Mouse (Mus musculus) large intestine, adult 2 months (tissue): ENCODE data around the gene Celf2. TPM values are rescaled to one million over a fixed set of nuclear protein-coding genes. Genes with fewer than 3 reads are reported as not detected.

Source experiments
- DNase-seq: peaks from one replicate; pipeline ENCODE4 v3.0.0-alpha.2; 2012; ENCODE audit warnings: low read depth, low spot score
- WGBS: fragments of 180-500 bp; shearing (Covaris S2); methylation state at CpG from one replicate; pipeline ENCODE4 v1.1.7; 2018; 5-methylcytosine and 5-hydroxymethylcytosine counted together
- polyA plus RNA-seq: library from polyadenylated mRNA; depleted of rRNA; stranded (reverse); fragments of >200 nt; gene quantifications from 2 replicates; pipeline ENCODE4 v1.2.3, GENCODE M21; 2012

Celf2 gene
- polyA plus RNA-seq, 1 experiment: 7.2 TPM

- no peak for DNase-seq
- WGBS: 89% methylated on average over 7 of the region's 7 CpGs
Measured at GRCm38 (mm10) chr2:6549251-6549650, 960.1 kb downstream of the Celf2 start.

GRCm38 (mm10) chr2:6547139-6547664 is 962.2 kb downstream of the Celf2 start:
- DNase-seq: no peak
- WGBS: 39% methylated on average over 9 of the region's 9 CpGs

- DNase-seq: no peak
- WGBS: 66% methylated on average over 14 of the region's 14 CpGs
Measured at GRCm38 (mm10) chr2:6546462-6547138, 962.8 kb downstream of the Celf2 start.

GRCm38 (mm10) chr2:6545127-6545931 is 964.0 kb downstream of the Celf2 start:
- DNase-seq: no peak
- 85% methylated on average over 10 of the region's 10 CpGs for WGBS

GRCm38 (mm10) chr2:6543650-6544049 is 965.7 kb downstream of the Celf2 start:
- no peak for DNase-seq
- WGBS: 85% methylated on average over 5 of the region's 5 CpGs

GRCm38 (mm10) chr2:6542556-6543180 is 966.7 kb downstream of the Celf2 start:
- DNase-seq: no peak
- 91% methylated on average over 12 of the region's 12 CpGs for WGBS

- no peak for DNase-seq
Measured at GRCm38 (mm10) chr2:6540825-6541224, 968.5 kb downstream of the Celf2 start.

GRCm38 (mm10) chr2:6540092-6540491 is 969.3 kb downstream of the Celf2 start:
- DNase-seq: no peak
- 83% methylated on average over 11 of the region's 11 CpGs for WGBS

More at GRCm38 (mm10) chr2:6540825-6541224, 968.5 kb downstream of the Celf2 start:
- WGBS: 73% methylated on average over 6 of the region's 6 CpGs

GRCm38 (mm10) chr2:6538500-6538899 is 970.9 kb downstream of the Celf2 start:
- no peak for DNase-seq
- 64% methylated on average over 2 of the region's 2 CpGs for WGBS

- no peak for DNase-seq
Measured at GRCm38 (mm10) chr2:6538031-6538430, 971.3 kb downstream of the Celf2 start.

- WGBS: 70% methylated on average over 3 of the region's 3 CpGs
- DNase-seq: no peak
Measured at GRCm38 (mm10) chr2:6537326-6537725, 972.0 kb downstream of the Celf2 start.

GRCm38 (mm10) chr2:6536372-6536771 is 973.0 kb downstream of the Celf2 start:
- 84% methylated on average over 2 of the region's 2 CpGs for WGBS
- DNase-seq: no peak

- DNase-seq: no peak
- 54% methylated on average over 4 of the region's 4 CpGs for WGBS
Measured at GRCm38 (mm10) chr2:6532341-6532740, 977.0 kb downstream of the Celf2 start.

GRCm38 (mm10) chr2:6528076-6528475 is 981.3 kb downstream of the Celf2 start:
- no peak for DNase-seq
- 81% methylated on average over 2 of the region's 2 CpGs for WGBS

GRCm38 (mm10) chr2:6526825-6527224 is 982.5 kb downstream of the Celf2 start:
- DNase-seq: no peak
- 60% methylated on average over 11 of the region's 11 CpGs for whole genome bisulfite sequencing

- no peak for DNase-seq
- WGBS: 51% methylated on average over 4 of the region's 4 CpGs
Measured at GRCm38 (mm10) chr2:6526311-6526710, 983.1 kb downstream of the Celf2 start.

GRCm38 (mm10) chr2:6523924-6524300 is 985.5 kb downstream of the Celf2 start:
- WGBS: 97% methylated on average over 10 of the region's 10 CpGs

GRCm38 (mm10) chr2:6523261-6523923 is 986.0 kb downstream of the Celf2 start:
- 76% methylated on average over 16 of the region's 16 CpGs for WGBS
- DNase-seq: no peak

More at GRCm38 (mm10) chr2:6523924-6524300, 985.5 kb downstream of the Celf2 start:
- no peak for DNase-seq

- DNase-seq: no peak
- 57% methylated on average over 4 of the region's 4 CpGs for WGBS
Measured at GRCm38 (mm10) chr2:6522411-6522810, 987.0 kb downstream of the Celf2 start.

- WGBS: 78% methylated on average over 7 of the region's 7 CpGs
Measured at GRCm38 (mm10) chr2:6513176-6513575, 996.2 kb downstream of the Celf2 start.

More at GRCm38 (mm10) chr2:6513176-6513575, 996.2 kb downstream of the Celf2 start:
- DNase-seq: no peak
